8 mouse cellular contexts compared by ENCODE assay signal in genomic region chr1:74600501-74601266, GRCm38 (mm10). TPM values are rescaled to one million over a fixed set of nuclear protein-coding genes. Genes with fewer than 3 reads are reported as not detected.
DNase-seq lines count a peak whose midpoint lies in the region; ATAC-seq and TF ChIP-seq lines count a peak whose summit lies in the region.

No protein-coding gene starts in this region.

- TF ChIP-seq POLR2A in myocyte (IDR thresholded peaks at IDR 0.05; ENCODE audit: insufficient read length, low read depth): no peak

- no peaks in the 10 kb centered on the region for H3K4me1 ChIP-seq in lung, embryonic 14.5 days (ENCODE audit: insufficient read depth)
- H3K4me1 ChIP-seq in embryonic facial prominence, embryonic 14.5 days (ENCODE audit: control insufficient read depth, insufficient read depth, low read length): peaks cover 11% of the 10 kb centered on the region
- peaks cover 14% of the 10 kb centered on the region for H3K4me1 ChIP-seq in limb, embryonic 10.5 days

- no peaks in the 10 kb centered on the region for H3K27me3 ChIP-seq in lung, embryonic 14.5 days (ENCODE audit: insufficient read depth, low read length)
- no peaks in the 10 kb centered on the region for H3K27me3 ChIP-seq in embryonic facial prominence, embryonic 14.5 days (replicated peaks; ENCODE audit: control insufficient read depth, insufficient read depth, low read length)
- H3K27me3 ChIP-seq in limb, embryonic 10.5 days (ENCODE audit: low read depth, poor library complexity, severe bottlenecking): no peaks in the 10 kb centered on the region
- no peaks in the 10 kb centered on the region for H3K27me3 ChIP-seq in myocyte (ENCODE audit: control insufficient read depth, insufficient read depth, insufficient read length)

- peak overlapping the region; percentile 9; the same call in 1 of the 2 replicates for H3K27ac ChIP-seq in lung, embryonic 14.5 days (ENCODE audit: low read depth)
- no peak overlapping the region; the same call in 1 of the 2 replicates for H3K27ac ChIP-seq in embryonic facial prominence, embryonic 14.5 days (replicated peaks; ENCODE audit: low read depth, low read length)
- H3K27ac ChIP-seq in limb, embryonic 10.5 days: peak overlapping the region; percentile 86

- peaks cover 29% of the 10 kb centered on the region for H3K36me3 ChIP-seq in lung, embryonic 14.5 days (ENCODE audit: insufficient read depth)
- H3K36me3 ChIP-seq in embryonic facial prominence, embryonic 14.5 days (ENCODE audit: control insufficient read depth, insufficient read depth, low read length): peaks cover 38% of the 10 kb centered on the region
- peaks cover 38% of the 10 kb centered on the region for H3K36me3 ChIP-seq in limb, embryonic 10.5 days
- H3K36me3 ChIP-seq in myocyte (ENCODE audit: control insufficient read depth, insufficient read depth): peaks cover 19% of the 10 kb centered on the region

- ATAC-seq in lung, embryonic 14.5 days (ENCODE audit: insufficient read depth): peak; percentile 77
- ATAC-seq in embryonic facial prominence, embryonic 14.5 days (ENCODE audit: low read depth): peak; percentile 54

- peaks cover 20% of the 10 kb centered on the region for H3K79me2 ChIP-seq in myocyte (ENCODE audit: control insufficient read depth, insufficient read depth)

- 7% methylated on average over 26 of the region's 26 CpGs for WGBS in lung, embryonic 14.5 days
- 8% methylated on average over 25 of the region's 26 CpGs for WGBS in embryonic facial prominence, embryonic 14.5 days
- WGBS in limb, embryonic 10.5 days: 8% methylated on average over 26 of the region's 26 CpGs

- H3K4me2 ChIP-seq in lung, embryonic 14.5 days: peak overlapping the region; percentile 76
- peak overlapping the region; percentile 82 for H3K4me2 ChIP-seq in embryonic facial prominence, embryonic 14.5 days (ENCODE audit: low read depth, low read length)
- peak overlapping the region; percentile 66 for H3K4me2 ChIP-seq in myocyte (ENCODE audit: low read depth)

- H3K9ac ChIP-seq in lung, embryonic 14.5 days: peak overlapping the region; percentile 79
- H3K9ac ChIP-seq in embryonic facial prominence, embryonic 14.5 days (ENCODE audit: low read depth, low read length): peak overlapping the region; percentile 79

- H3K9me3 ChIP-seq in lung, embryonic 14.5 days (ENCODE audit: low read depth, low read length): no peaks in the 10 kb centered on the region
- no peaks in the 10 kb centered on the region for H3K9me3 ChIP-seq in embryonic facial prominence, embryonic 14.5 days (ENCODE audit: control insufficient read depth, low read length)
- no peaks in the 10 kb centered on the region for H3K9me3 ChIP-seq in limb, embryonic 10.5 days (replicated peaks)

- peak overlapping the region; percentile 89 for H3K4me3 ChIP-seq in lung, embryonic 14.5 days (ENCODE audit: low read depth, low read length)
- H3K4me3 ChIP-seq in embryonic facial prominence, embryonic 14.5 days (ENCODE audit: low read depth, low read length): peak overlapping the region; percentile 69
- peak overlapping the region; percentile 94 for H3K4me3 ChIP-seq in limb, embryonic 10.5 days
- peak overlapping the region; percentile 64 for H3K4me3 ChIP-seq in myocyte

- DNase-seq in lung, embryonic 14.5 days: peak; percentile 11
- no peak for DNase-seq in lung, postnatal 10 days
- DNase-seq in embryonic facial prominence, embryonic 14.5 days (ENCODE audit: low spot score): no peak
- no peak for DNase-seq in limb, embryonic 10.5 days (ENCODE audit: low spot score)
- no peak for DNase-seq in adrenal gland, postnatal 4 days (ENCODE audit: low spot score in 2 of 2)
- no peak for DNase-seq in urinary bladder, postnatal 4 days (ENCODE audit: low spot score in 2 of 2)
- DNase-seq in frontal cortex, adult 2 months (ENCODE audit: extremely low spot score in 1 of 2, low spot score in 1 of 2): no peak

- TF ChIP-seq CTCF in lung, embryonic 14.5 days (IDR thresholded peaks at IDR 0.05; ENCODE audit: low read depth): no peak

- H3ac ChIP-seq in myocyte (ENCODE audit: control insufficient read depth, insufficient read length): peak overlapping the region; percentile 35

TF ChIP-seq in myocyte, 11 proteins besides CTCF, POLR2A, EP300 and RAD21:
- TF ChIP-seq MAX (IDR thresholded peaks at IDR 0.05; ENCODE audit: low read depth) (no peak), USF1 (IDR thresholded peaks at IDR 0.05; ENCODE audit: low read depth) (no peak), TCF3 (IDR thresholded peaks at IDR 0.05; ENCODE audit: insufficient read length, low read depth) (no peak), MYOD1 (IDR thresholded peaks at IDR 0.05; ENCODE audit: control insufficient read depth in 1 of 3, insufficient read length in 2 of 3, low read depth in 2 of 3) (no peak), E2F4 (IDR thresholded peaks at IDR 0.05; ENCODE audit: insufficient read depth) (no peak), MYOG (IDR thresholded peaks at IDR 0.05; ENCODE audit: control insufficient read depth in 1 of 3, insufficient read depth in 1 of 3, insufficient read length in 2 of 3, low read depth in 2 of 3) (no peak), REST (IDR thresholded peaks at IDR 0.05; ENCODE audit: insufficient read depth, insufficient read length) (no peak), TCF12 (IDR thresholded peaks at IDR 0.05; ENCODE audit: insufficient read depth, poor library complexity, severe bottlenecking) (no peak)

RNA-seq across cellular contexts. Expression of gene Rnf25, which starts 0.5 kb away (rescaled TPM):
- polyA plus RNA-seq in lung, embryonic 14.5 days (2014; fragmentation: Nextera tagmentation; extraction: Ambion mirVana): 5.3 and 7.5 TPM in 2 replicates
- 7.0 and 8.8 TPM in 2 replicates for polyA plus RNA-seq in embryonic facial prominence, embryonic 14.5 days (2014; fragmentation: Nextera tagmentation; extraction: Ambion mirVana)
- polyA plus RNA-seq in limb, embryonic 10.5 days (2016; fragmentation: Nextera tagmentation; extraction: Ambion mirVana): 36.3 and 41.6 TPM in 2 replicates
- 32.8 TPM for polyA plus RNA-seq in myocyte (2012; fragmentation: generic; extraction: Trizol)
- 10 to 100 TPM; 51.9 to 58.5 TPM for total RNA-seq in adrenal gland, postnatal 4 days (2021)
- polyA plus RNA-seq in frontal cortex, adult 2 months (2012; rRNA removed): 127 and 138 TPM in 2 replicates

RNA-seq across cellular contexts. Expression of gene Stk36, which starts 0.6 kb away (rescaled TPM):
- 5.8 and 7.4 TPM in 2 replicates for polyA plus RNA-seq in lung, embryonic 14.5 days (2014; fragmentation: Nextera tagmentation; extraction: Ambion mirVana)
- 7.7 and 10.5 TPM in 2 replicates for polyA plus RNA-seq in embryonic facial prominence, embryonic 14.5 days (2014; fragmentation: Nextera tagmentation; extraction: Ambion mirVana)
- 10.5 and 11.8 TPM in 2 replicates for polyA plus RNA-seq in limb, embryonic 10.5 days (2016; fragmentation: Nextera tagmentation; extraction: Ambion mirVana)
- 5.2 TPM for polyA plus RNA-seq in myocyte (2012; fragmentation: generic; extraction: Trizol)
- total RNA-seq in adrenal gland, postnatal 4 days (2021): 1 to 10 TPM; 5.1 to 6.0 TPM
- polyA plus RNA-seq in frontal cortex, adult 2 months (2012; rRNA removed): 5.5 and 6.2 TPM in 2 replicates

RNA-seq across cellular contexts. Expression of gene Bcs1l, which starts 12.6 kb away (rescaled TPM):
- 17.8 and 21.3 TPM in 2 replicates for polyA plus RNA-seq in lung, embryonic 14.5 days (2014; fragmentation: Nextera tagmentation; extraction: Ambion mirVana)
- polyA plus RNA-seq in embryonic facial prominence, embryonic 14.5 days (2014; fragmentation: Nextera tagmentation; extraction: Ambion mirVana): 16.6 and 18.9 TPM in 2 replicates
- polyA plus RNA-seq in limb, embryonic 10.5 days (2016; fragmentation: Nextera tagmentation; extraction: Ambion mirVana): 16.7 and 18.0 TPM in 2 replicates
- polyA plus RNA-seq in myocyte (2012; fragmentation: generic; extraction: Trizol): 22.7 TPM
- 10 to 100 TPM; 22.2 to 23.5 TPM for total RNA-seq in adrenal gland, postnatal 4 days (2021)
- 26.4 and 31.5 TPM in 2 replicates for polyA plus RNA-seq in frontal cortex, adult 2 months (2012; rRNA removed)

RNA-seq across cellular contexts. Expression of gene Zfp142, which starts 12.6 kb away (rescaled TPM):
- 9.9 and 11.6 TPM in 2 replicates for polyA plus RNA-seq in lung, embryonic 14.5 days (2014; fragmentation: Nextera tagmentation; extraction: Ambion mirVana)
- polyA plus RNA-seq in embryonic facial prominence, embryonic 14.5 days (2014; fragmentation: Nextera tagmentation; extraction: Ambion mirVana): 7.4 and 8.1 TPM in 2 replicates
- 11.3 and 11.4 TPM in 2 replicates for polyA plus RNA-seq in limb, embryonic 10.5 days (2016; fragmentation: Nextera tagmentation; extraction: Ambion mirVana)
- 7.1 TPM for polyA plus RNA-seq in myocyte (2012; fragmentation: generic; extraction: Trizol)
- total RNA-seq in adrenal gland, postnatal 4 days (2021): 10 to 100 TPM; 15.7 to 15.8 TPM
- polyA plus RNA-seq in frontal cortex, adult 2 months (2012; rRNA removed): 23.4 and 24.8 TPM in 2 replicates

RNA-seq across cellular contexts. Expression of gene Usp37, which starts 56.6 kb away (rescaled TPM):
- 40.4 and 41.2 TPM in 2 replicates for polyA plus RNA-seq in lung, embryonic 14.5 days (2014; fragmentation: Nextera tagmentation; extraction: Ambion mirVana)
- 29.1 and 31.2 TPM in 2 replicates for polyA plus RNA-seq in embryonic facial prominence, embryonic 14.5 days (2014; fragmentation: Nextera tagmentation; extraction: Ambion mirVana)
- 45.5 and 50.3 TPM in 2 replicates for polyA plus RNA-seq in limb, embryonic 10.5 days (2016; fragmentation: Nextera tagmentation; extraction: Ambion mirVana)
- 2.9 TPM for polyA plus RNA-seq in myocyte (2012; fragmentation: generic; extraction: Trizol)
- 10 to 100 TPM; 28.4 to 31.1 TPM for total RNA-seq in adrenal gland, postnatal 4 days (2021)
- polyA plus RNA-seq in frontal cortex, adult 2 months (2012; rRNA removed): 9.8 and 12.2 TPM in 2 replicates
